Mouse (Mus musculus): ENCODE measurements around the gene Prss21. TPM values are rescaled to one million over a fixed set of nuclear protein-coding genes. Genes with fewer than 3 reads are reported as not detected.

Gene Prss21
- not detected for polyA plus RNA-seq (2017; shearing (Covaris generic))

DNA sequence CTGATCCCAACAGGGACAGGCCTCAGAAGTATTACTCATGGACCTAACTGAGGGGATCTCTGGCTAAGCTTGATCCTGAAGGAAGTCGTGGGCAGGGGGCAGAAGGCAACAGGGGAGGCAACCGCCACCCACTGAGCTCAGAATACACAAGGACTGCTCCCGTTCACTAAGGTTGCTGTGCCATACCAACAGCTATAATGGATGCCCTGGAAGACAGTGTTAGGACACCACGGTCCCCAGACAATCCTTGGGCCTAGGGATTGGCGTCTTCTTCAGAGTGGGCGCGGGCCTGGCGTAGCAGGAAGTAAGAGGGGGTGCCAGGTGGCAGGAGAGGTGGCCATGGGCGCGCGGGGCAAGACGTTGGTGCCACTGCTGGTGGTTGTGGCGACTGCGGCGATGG lies at the start of gene Prss21:
Gene Prss21 (plus strand): TSS at position 301 of the 400 bp plus-strand sequence.

DNA sequence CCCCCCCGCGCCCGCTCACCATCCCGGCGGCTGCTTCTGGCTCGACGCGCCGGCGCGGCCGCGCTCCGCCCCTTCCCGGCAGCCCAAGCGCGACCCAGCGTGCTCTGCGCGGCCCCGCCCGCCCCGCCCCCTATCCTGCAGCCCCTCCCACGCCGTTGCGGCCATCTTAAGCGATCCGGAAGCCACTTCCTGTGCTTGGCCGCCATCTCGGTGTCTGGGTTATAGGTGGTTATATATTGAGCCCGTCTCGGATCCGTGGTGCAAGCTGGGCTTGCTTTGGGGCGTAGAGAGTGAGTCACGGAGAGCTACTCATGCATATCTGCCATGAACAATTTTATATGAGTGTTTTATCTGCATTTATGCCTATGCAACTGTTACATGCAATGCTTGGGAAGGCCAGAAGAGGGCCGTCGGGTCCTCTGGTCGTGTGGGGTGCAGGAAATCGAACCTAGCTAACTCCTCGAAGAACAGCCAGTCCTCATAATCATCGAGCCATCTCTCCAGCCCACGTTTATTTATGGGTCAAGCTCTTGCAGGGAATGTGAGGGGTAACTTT lies 38.7 kb upstream of the Prss21 start, which contains the start of gene Elob:
Gene Elob (minus strand): TSS at position 73 of the 556 bp plus-strand sequence.

DNA sequence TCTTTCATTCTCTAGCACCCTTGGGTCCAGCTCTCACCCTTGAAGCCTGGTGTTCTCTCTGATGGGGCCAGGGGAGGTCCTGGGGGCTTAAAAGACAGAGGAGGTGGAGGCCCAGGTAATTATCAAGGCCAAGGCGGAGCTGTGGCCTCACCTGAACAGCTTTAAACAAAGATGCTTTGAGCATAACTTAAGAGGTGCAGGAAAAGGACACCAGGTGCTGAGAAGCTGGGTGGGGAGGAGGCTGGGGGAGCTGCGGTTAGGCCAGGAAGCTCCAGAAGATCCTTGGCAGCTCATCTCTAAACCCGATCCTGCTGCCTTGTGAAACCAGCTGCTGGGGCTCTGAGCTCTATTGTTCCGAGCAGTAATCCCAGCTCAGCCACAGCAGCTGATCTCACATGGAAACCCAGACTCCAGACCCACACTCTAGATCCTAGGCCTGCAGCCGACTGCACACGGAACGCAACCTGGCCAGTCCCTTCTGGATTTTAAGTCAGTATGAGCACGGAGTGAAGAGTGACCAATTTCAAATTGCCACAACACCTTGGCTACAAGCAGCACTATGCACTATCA lies 31.8 kb upstream of the Prss21 start, which contains the start of gene Prss33:
Gene Prss33 (minus strand): TSS at position 51 of the 570 bp plus-strand sequence.

DNA sequence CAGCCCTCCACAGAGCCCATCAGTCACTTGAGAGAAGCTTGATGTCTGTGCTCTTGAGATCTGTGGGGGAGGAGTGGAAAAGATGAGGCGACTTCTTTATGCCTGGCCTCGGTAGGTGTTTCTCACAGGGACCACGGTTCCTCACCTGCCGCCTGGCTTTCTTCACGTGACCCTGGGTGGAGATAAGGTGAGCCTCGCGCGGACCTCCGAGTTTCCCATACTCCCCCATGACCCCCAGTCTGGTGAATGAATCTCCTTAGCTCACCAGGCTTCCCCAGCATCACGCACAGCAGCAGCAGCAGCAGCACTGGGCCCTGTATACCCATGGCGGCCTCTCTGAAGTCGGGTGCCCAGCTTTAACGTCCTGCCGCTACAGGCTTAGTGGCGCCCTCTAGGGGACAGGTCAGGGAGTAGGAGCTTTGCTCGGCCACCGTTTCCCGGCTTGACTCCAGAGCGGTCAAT lies 24.0 kb upstream of the Prss21 start, which contains the start of the genes Prss32 and Prss41:
Gene Prss32 (plus strand): TSS at position 44 of the 462 bp plus-strand sequence.
Gene Prss41 (minus strand): TSS at position 361 of the 462 bp plus-strand sequence.

DNA sequence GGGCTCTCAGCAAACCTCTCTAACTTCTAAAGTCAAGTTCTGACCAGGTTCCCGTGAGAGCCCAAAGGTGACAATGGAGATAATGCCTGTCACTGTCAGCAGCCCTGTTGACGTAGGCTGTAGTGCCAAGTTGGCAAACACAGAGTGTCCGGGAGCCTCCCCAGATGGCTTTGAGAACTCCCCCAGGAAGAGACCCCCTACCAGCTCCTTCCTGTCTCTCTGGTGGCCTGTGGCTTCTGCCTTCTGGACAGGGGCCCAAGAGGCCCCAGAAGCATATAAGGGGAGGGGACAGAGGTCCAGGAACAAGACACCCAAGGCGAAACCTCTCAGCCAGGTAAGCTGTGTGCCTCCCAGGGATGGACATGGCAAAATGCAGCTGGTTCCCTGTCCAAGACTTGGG lies 12.7 kb downstream of the Prss21 start, which contains the start of the genes Dcpp1 and Dcpp2:
Gene Dcpp1 (plus strand): TSS at position 301 of the 400 bp plus-strand sequence.
Gene Dcpp2 (plus strand): TSS at position 305 of the 400 bp plus-strand sequence.

GRCm38 (mm10) chr17:23917158-23917557 lies 49.3 kb downstream of the Prss21 start, which contains the start of gene Dcpp3:
Gene Dcpp3, plus strand, starts transcription at chr17:23917458.

Other genes with a start within 250 kb of the Prss21 start
- gene Mmp25, start 222.8 kb upstream of the Prss21 start, polyA plus RNA-seq (2017; shearing (Covaris generic)), result under 1 TPM; 0.12 to 0.99 TPM
- gene Bicdl2, start 207.6 kb upstream of the Prss21 start, polyA plus RNA-seq (2017; shearing (Covaris generic)), result under 1 TPM; 0.11 to 0.43 TPM
- gene Hcfc1r1, start 194.5 kb upstream of the Prss21 start, polyA plus RNA-seq (2017; shearing (Covaris generic)), result 10 to 100 TPM; 49.0 to 52.4 TPM
- gene Thoc6, start 194.2 kb upstream of the Prss21 start, polyA plus RNA-seq (2017; shearing (Covaris generic)), result 10 to 100 TPM; 30.0 to 38.4 TPM
- gene Tnfrsf12a, start 190.6 kb upstream of the Prss21 start, polyA plus RNA-seq (2017; shearing (Covaris generic)), result 1 to 10 TPM; 5.5 to 6.7 TPM
- gene Cldn6, start 188.8 kb upstream of the Prss21 start, polyA plus RNA-seq (2017; shearing (Covaris generic)), result under 1 TPM in 1 of 2 experiments, not detected in 1; 0.11 TPM
- gene Cldn9, start 184.0 kb upstream of the Prss21 start, polyA plus RNA-seq (2017; shearing (Covaris generic)), result under 1 TPM in 1 of 2 experiments, not detected in 1; 0.12 TPM
- under 1 TPM; 0.10 to 0.39 TPM for gene 1520401A03Rik, start 145.3 kb upstream of the Prss21 start, polyA plus RNA-seq (2017; shearing (Covaris generic))
- 10 to 100 TPM; 31.6 to 39.0 TPM for gene Pkmyt1, start 141.7 kb upstream of the Prss21 start, polyA plus RNA-seq (2017; shearing (Covaris generic))
- gene Paqr4, start 127.2 kb upstream of the Prss21 start, polyA plus RNA-seq (2017; shearing (Covaris generic)), result 10 to 100 TPM; 10.0 to 20.7 TPM
- gene Kremen2, start 122.2 kb upstream of the Prss21 start, polyA plus RNA-seq (2017; shearing (Covaris generic)), result 10 to 100 TPM in 1 of 2 experiments, 1 to 10 TPM in 1; 4.0 to 11.8 TPM
- 10 to 100 TPM; 23.5 to 40.0 TPM for gene Flywch1, start 96.5 kb upstream of the Prss21 start, polyA plus RNA-seq (2017; shearing (Covaris generic))
- 1 to 10 TPM; 6.3 to 7.6 TPM for gene Flywch2, start 82.0 kb upstream of the Prss21 start, polyA plus RNA-seq (2017; shearing (Covaris generic))
- 100 to 1,000 TPM; 921 to 934 TPM for gene Srrm2, start 77.5 kb upstream of the Prss21 start, polyA plus RNA-seq (2017; shearing (Covaris generic))
- 100 to 1,000 TPM; 701 to 738 TPM for gene Elob, start 38.9 kb upstream of the Prss21 start, polyA plus RNA-seq (2017; shearing (Covaris generic))
- gene Prss33, start 32.0 kb upstream of the Prss21 start, polyA plus RNA-seq (2017; shearing (Covaris generic)), result under 1 TPM; 0.17 to 0.39 TPM
- under 1 TPM in 1 of 2 experiments, not detected in 1; 0.77 TPM for gene Prss32, start 24.2 kb upstream of the Prss21 start, polyA plus RNA-seq (2017; shearing (Covaris generic))
- 1 to 10 TPM; 1.9 to 3.0 TPM for gene Prss41, start 23.9 kb upstream of the Prss21 start, polyA plus RNA-seq (2017; shearing (Covaris generic))
- gene Dcpp1, start 12.8 kb downstream of the Prss21 start, polyA plus RNA-seq (2017; shearing (Covaris generic)), result not detected
- gene Dcpp2, start 12.8 kb downstream of the Prss21 start, polyA plus RNA-seq (2017; shearing (Covaris generic)), result not detected
- not detected for gene Dcpp3, start 49.4 kb downstream of the Prss21 start, polyA plus RNA-seq (2017; shearing (Covaris generic))
- not detected for gene Sbp, start 73.6 kb downstream of the Prss21 start, polyA plus RNA-seq (2017; shearing (Covaris generic))
- gene Sbpl, start 87.2 kb downstream of the Prss21 start, polyA plus RNA-seq (2017; shearing (Covaris generic)), result not detected
- 1 to 10 TPM in 1 of 2 experiments, under 1 TPM in 1; 0.88 to 1.2 TPM for gene Prss30, start 112.5 kb downstream of the Prss21 start, polyA plus RNA-seq (2017; shearing (Covaris generic))
- gene Prss22, start 130.0 kb downstream of the Prss21 start, polyA plus RNA-seq (2017; shearing (Covaris generic)), result not detected
- gene Prss27, start 170.1 kb downstream of the Prss21 start, polyA plus RNA-seq (2017; shearing (Covaris generic)), result under 1 TPM; 0.13 to 0.64 TPM
- 10 to 100 TPM; 24.3 to 25.2 TPM for gene Kctd5, start 205.4 kb downstream of the Prss21 start, polyA plus RNA-seq (2017; shearing (Covaris generic))